Mouse (Mus musculus): Measurements from ENCODE around the gene Chn2.

The Chn2 gene

GRCm38 (mm10) chr6:54231769-54232558 lies 192.6 kb downstream of the Chn2 start:
- DNase-seq (ENCODE audit: low spot score in 2 of 2), result no peak

- no peak for DNase-seq (ENCODE audit: low spot score in 2 of 2)
Observed at GRCm38 (mm10) chr6:54236441-54236840, 197.1 kb downstream of the Chn2 start.

GRCm38 (mm10) chr6:54241761-54242160 lies 202.4 kb downstream of the Chn2 start:
- no peak for DNase-seq (ENCODE audit: low spot score in 2 of 2)

GRCm38 (mm10) chr6:54242286-54242685 lies 202.9 kb downstream of the Chn2 start:
- DNase-seq (ENCODE audit: low spot score in 2 of 2), result peak; percentile 44 to 45

GRCm38 (mm10) chr6:54248354-54249252 lies 209.2 kb downstream of the Chn2 start:
- DNase-seq (ENCODE audit: low spot score in 2 of 2), result no peak

GRCm38 (mm10) chr6:54251401-54252191 lies 212.2 kb downstream of the Chn2 start:
- DNase-seq (ENCODE audit: low spot score in 2 of 2), result no peak

- DNase-seq (ENCODE audit: low spot score in 2 of 2), result no peak
Observed at GRCm38 (mm10) chr6:54253206-54253605, 213.9 kb downstream of the Chn2 start.

- no peak for DNase-seq (ENCODE audit: low spot score in 2 of 2)
Observed at GRCm38 (mm10) chr6:54253881-54254280, 214.5 kb downstream of the Chn2 start.

- DNase-seq (ENCODE audit: low spot score in 2 of 2), result no peak
Observed at GRCm38 (mm10) chr6:54254759-54255158, 215.4 kb downstream of the Chn2 start.

- DNase-seq (ENCODE audit: low spot score in 2 of 2), result no peak
Observed at GRCm38 (mm10) chr6:54255321-54255720, 216.0 kb downstream of the Chn2 start.

- no peak for DNase-seq (ENCODE audit: low spot score in 2 of 2)
Observed at GRCm38 (mm10) chr6:54256397-54256796, 217.0 kb downstream of the Chn2 start.

GRCm38 (mm10) chr6:54257552-54257951 lies 218.2 kb downstream of the Chn2 start:
- no peak for DNase-seq (ENCODE audit: low spot score in 2 of 2)

- DNase-seq (ENCODE audit: low spot score in 2 of 2), result no peak
Observed at GRCm38 (mm10) chr6:54258462-54258861, 219.1 kb downstream of the Chn2 start.

GRCm38 (mm10) chr6:54262732-54263131 lies 223.4 kb downstream of the Chn2 start:
- no peak for DNase-seq (ENCODE audit: low spot score in 2 of 2)

GRCm38 (mm10) chr6:54263890-54264289 lies 224.5 kb downstream of the Chn2 start:
- DNase-seq (ENCODE audit: low spot score in 2 of 2), result no peak

- no peak for DNase-seq (ENCODE audit: low spot score in 2 of 2)
Observed at GRCm38 (mm10) chr6:54264537-54264936, 225.2 kb downstream of the Chn2 start.

GRCm38 (mm10) chr6:54265384-54265783 lies 226.0 kb downstream of the Chn2 start:
- DNase-seq (ENCODE audit: low spot score in 2 of 2), result no peak

- DNase-seq (ENCODE audit: low spot score in 2 of 2), result no peak
Observed at GRCm38 (mm10) chr6:54272556-54273378, 233.4 kb downstream of the Chn2 start.

- no peak for DNase-seq (ENCODE audit: low spot score in 2 of 2)
Observed at GRCm38 (mm10) chr6:54273379-54273730, 234.0 kb downstream of the Chn2 start.

- DNase-seq (ENCODE audit: low spot score in 2 of 2), result no peak
Observed at GRCm38 (mm10) chr6:54277234-54277633, 237.9 kb downstream of the Chn2 start.

GRCm38 (mm10) chr6:54277828-54278227 lies 238.5 kb downstream of the Chn2 start:
- DNase-seq (ENCODE audit: low spot score in 2 of 2), result no peak
